Mouse (Mus musculus): ENCODE measurements at regions not wholly inside any gene's neighbourhood (a gene's known extent, or its start where the extent isn't known, plus 50 kb on each side); places are given as distances from the start of the nearest gene placed in this dataset.

GRCm38 (mm10) chr12:110078081-110078505 lies 200.8 kb upstream of the Dio3 start:
- no peak for DNase-seq (ENCODE audit: low read depth, low spot score)

GRCm38 (mm10) chr12:110081831-110082615 lies 196.8 kb upstream of the Dio3 start:
- DNase-seq (ENCODE audit: low read depth, low spot score): no peak

GRCm38 (mm10) chr12:110082921-110083320 lies 195.9 kb upstream of the Dio3 start:
- no peak for DNase-seq (ENCODE audit: low read depth, low spot score)

- no peak for DNase-seq (ENCODE audit: low read depth, low spot score)
Measured at GRCm38 (mm10) chr12:110083471-110083870, 195.4 kb upstream of the Dio3 start.

- DNase-seq (ENCODE audit: low read depth, low spot score): no peak
Measured at GRCm38 (mm10) chr12:110086921-110087320, 191.9 kb upstream of the Dio3 start.

GRCm38 (mm10) chr12:110087812-110088211 lies 191.1 kb upstream of the Dio3 start:
- no peak for DNase-seq (ENCODE audit: low read depth, low spot score)

GRCm38 (mm10) chr12:110102186-110102585 lies 176.7 kb upstream of the Dio3 start:
- DNase-seq (ENCODE audit: low read depth, low spot score): no peak

GRCm38 (mm10) chr12:110112051-110112722 lies 166.7 kb upstream of the Dio3 start:
- no peak for DNase-seq (ENCODE audit: low read depth, low spot score)

- DNase-seq (ENCODE audit: low read depth, low spot score): no peak
Measured at GRCm38 (mm10) chr12:110112723-110113105, 166.2 kb upstream of the Dio3 start.

GRCm38 (mm10) chr12:110120141-110120540 lies 158.7 kb upstream of the Dio3 start:
- no peak for DNase-seq (ENCODE audit: low read depth, low spot score)

- no peak for DNase-seq (ENCODE audit: low read depth, low spot score)
Measured at GRCm38 (mm10) chr12:110122976-110123375, 155.9 kb upstream of the Dio3 start.

- DNase-seq (ENCODE audit: low read depth, low spot score): no peak
Measured at GRCm38 (mm10) chr12:110126525-110126924, 152.3 kb upstream of the Dio3 start.

GRCm38 (mm10) chr12:110145379-110145778 lies 133.5 kb upstream of the Dio3 start:
- no peak for DNase-seq (ENCODE audit: low read depth, low spot score)

GRCm38 (mm10) chr12:110154225-110154962 lies 124.5 kb upstream of the Dio3 start:
- DNase-seq (ENCODE audit: low read depth, low spot score): no peak

GRCm38 (mm10) chr12:110154963-110155325 lies 123.9 kb upstream of the Dio3 start:
- no peak for DNase-seq (ENCODE audit: low read depth, low spot score)

GRCm38 (mm10) chr12:110156441-110156840 lies 122.4 kb upstream of the Dio3 start:
- no peak for DNase-seq (ENCODE audit: low read depth, low spot score)

GRCm38 (mm10) chr12:110157998-110158747 lies 120.7 kb upstream of the Dio3 start:
- DNase-seq (ENCODE audit: low read depth, low spot score): no peak

- no peak for DNase-seq (ENCODE audit: low read depth, low spot score)
Measured at GRCm38 (mm10) chr12:110161306-110161705, 117.6 kb upstream of the Dio3 start.

- DNase-seq (ENCODE audit: low read depth, low spot score): no peak
Measured at GRCm38 (mm10) chr12:110165462-110165861, 113.4 kb upstream of the Dio3 start.

GRCm38 (mm10) chr12:110168407-110168806 lies 110.5 kb upstream of the Dio3 start:
- no peak for DNase-seq (ENCODE audit: low read depth, low spot score)

- no peak for DNase-seq (ENCODE audit: low read depth, low spot score)
Measured at GRCm38 (mm10) chr12:110169261-110169660, 109.6 kb upstream of the Dio3 start.

- no peak for DNase-seq (ENCODE audit: low read depth, low spot score)
Measured at GRCm38 (mm10) chr12:110170496-110170895, 108.4 kb upstream of the Dio3 start.

All from CD4-positive, CD25-positive, alpha-beta regulatory T cell, adult 2 months (primary cell).